Mouse (Mus musculus) embryo, embryonic 9.5 days (tissue): ENCODE data around the gene Ripor3.

Experiments used
- DNase-seq: peaks from one replicate; pipeline ENCODE4 v3.0.0-alpha.2; 2017; ENCODE audit errors: extremely low spot score

The Ripor3 gene

GRCm38 (mm10) chr2:167932727-167933231 lies 77.6 kb downstream of the Ripor3 start:
- DNase-seq = peak; percentile 48

- DNase-seq = peak; percentile 96
Observed at GRCm38 (mm10) chr2:167931985-167932726, 78.3 kb downstream of the Ripor3 start, which contains the start of gene Ptpn1. TSS of gene Ptpn1 (plus strand) at chr2:167932057.

- no peak for DNase-seq
Observed at GRCm38 (mm10) chr2:167930975-167931374, 79.4 kb downstream of the Ripor3 start.
